Mouse (Mus musculus): Measurements from ENCODE around the gene Six2. TPM values are rescaled to one million over a fixed set of nuclear protein-coding genes. Genes with fewer than 3 reads are reported as not detected.

Six2 gene
- polyA plus RNA-seq, 1 experiment from 2014 or later = 8.9 TPM

DNA sequence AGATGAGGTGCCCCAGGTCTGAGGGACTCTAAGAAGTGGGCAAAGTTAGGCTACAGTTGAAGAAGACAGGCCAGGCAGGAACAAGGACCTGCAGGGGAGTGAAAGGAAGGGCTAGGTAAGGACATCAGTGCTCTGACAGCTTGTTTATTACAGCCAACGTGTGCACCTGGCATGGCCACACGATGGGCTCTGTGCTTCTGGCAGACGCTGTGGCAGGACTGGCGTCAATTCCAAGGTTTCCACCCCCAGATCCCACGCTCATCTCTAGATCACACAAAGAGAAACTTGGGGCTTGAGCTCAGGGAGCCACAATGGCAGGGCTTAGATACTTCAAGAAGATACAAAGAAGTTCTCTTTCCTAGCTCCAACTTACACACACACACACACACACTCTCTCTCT is 26.6 kb downstream of the Six2 start:
- no peak for ATAC-seq (ENCODE audit: insufficient number of reproducible peaks, insufficient read depth, low FRiP score, low read depth)
- Histone ChIP-seq H3K4me1 (ENCODE audit: control insufficient read depth, insufficient read depth, low read length) (no peaks in the 10 kb centered on the region), H3K9ac (replicated peaks; ENCODE audit: low read depth, low read length) (no peak overlapping the region), H3K27me3 (ENCODE audit: control insufficient read depth, insufficient read depth, low read length) (no peaks in the 10 kb centered on the region), H3K36me3 (ENCODE audit: control insufficient read depth, insufficient read depth, low read length) (no peaks in the 10 kb centered on the region), H3K27ac (ENCODE audit: low read length) (no peak overlapping the region), H3K4me3 (ENCODE audit: low read depth, low read length) (no peak overlapping the region), H3K4me2 (replicated peaks; ENCODE audit: low read depth, low read length) (no peak overlapping the region), H3K9me3 (ENCODE audit: control insufficient read depth, low read depth, low read length) (no peaks in the 10 kb centered on the region)
- 56% methylated on average over 5 of the region's 5 CpGs for WGBS

GRCm38 (mm10) chr17:85660016-85660415 is 28.1 kb downstream of the Six2 start:
- H3K27me3 ChIP-seq (ENCODE audit: control insufficient read depth, insufficient read depth, low read length) = no peaks in the 10 kb centered on the region
- H3K4me3 ChIP-seq (ENCODE audit: low read depth, low read length) = no peak overlapping the region
- no peaks in the 10 kb centered on the region for H3K4me1 ChIP-seq (ENCODE audit: control insufficient read depth, insufficient read depth, low read length)
- H3K9ac ChIP-seq (replicated peaks; ENCODE audit: low read depth, low read length) = no peak overlapping the region
- 93% methylated on average over 1 of the region's 1 CpGs for WGBS
- H3K4me2 ChIP-seq (replicated peaks; ENCODE audit: low read depth, low read length) = no peak overlapping the region
- no peaks in the 10 kb centered on the region for H3K36me3 ChIP-seq (ENCODE audit: control insufficient read depth, insufficient read depth, low read length)
- ATAC-seq (ENCODE audit: insufficient number of reproducible peaks, insufficient read depth, low FRiP score, low read depth) = no peak
- H3K9me3 ChIP-seq (ENCODE audit: control insufficient read depth, low read depth, low read length) = no peaks in the 10 kb centered on the region
- no peak overlapping the region for H3K27ac ChIP-seq (ENCODE audit: low read length)

- 4% methylated on average over 36 of the region's 36 CpGs for WGBS
- H3K27me3 ChIP-seq (ENCODE audit: control insufficient read depth, insufficient read depth, low read length) = 0 out of 2 replicates have a peak, but pooled peaks cover 5% of the 10 kb centered on the region
- peak; percentile 53; the same call in 1 of the 2 replicates for ATAC-seq (ENCODE audit: insufficient number of reproducible peaks, insufficient read depth, low FRiP score, low read depth)
- no peaks in the 10 kb centered on the region for H3K9me3 ChIP-seq (ENCODE audit: control insufficient read depth, low read depth, low read length)
- peak overlapping the region; percentile 25; the same call in 1 of the 2 replicates for H3K4me3 ChIP-seq (ENCODE audit: low read depth, low read length)
- no peak overlapping the region for H3K27ac ChIP-seq (ENCODE audit: low read length)
- peak overlapping the region; percentile 63 for H3K4me2 ChIP-seq (replicated peaks; ENCODE audit: low read depth, low read length)
- H3K9ac ChIP-seq (replicated peaks; ENCODE audit: low read depth, low read length) = no peak overlapping the region
- no peaks in the 10 kb centered on the region for H3K36me3 ChIP-seq (ENCODE audit: control insufficient read depth, insufficient read depth, low read length)
- no peaks in the 10 kb centered on the region for H3K4me1 ChIP-seq (ENCODE audit: control insufficient read depth, insufficient read depth, low read length)
Observed at GRCm38 (mm10) chr17:85645718-85646665, 42.1 kb downstream of the Six2 start.

DNA sequence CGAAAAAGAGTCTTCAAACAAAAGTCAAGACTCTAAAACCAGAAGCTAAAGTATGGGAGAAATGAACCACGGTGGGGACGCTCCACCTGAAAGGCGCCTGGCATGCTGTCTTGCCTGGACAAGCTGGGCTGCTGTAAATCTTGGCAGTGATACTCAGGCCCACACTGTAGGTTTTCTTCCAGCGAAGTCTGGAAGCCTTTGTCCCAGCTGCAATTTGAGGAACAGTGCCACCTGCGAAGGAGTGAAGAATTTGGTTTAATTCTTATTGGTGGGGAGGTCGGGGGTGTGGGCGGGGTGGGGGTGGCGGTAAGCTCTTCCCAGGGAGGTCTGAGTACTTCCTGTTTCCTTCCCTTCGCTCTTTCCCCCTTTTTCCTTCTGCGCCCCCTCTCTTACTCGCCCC is 42.8 kb downstream of the Six2 start:
- Histone ChIP-seq H3K4me1 (ENCODE audit: control insufficient read depth, insufficient read depth, low read length) (no peaks in the 10 kb centered on the region), H3K9ac (replicated peaks; ENCODE audit: low read depth, low read length) (no peak overlapping the region), H3K4me2 (replicated peaks; ENCODE audit: low read depth, low read length) (peak overlapping the region; percentile 63), H3K27ac (ENCODE audit: low read length) (no peak overlapping the region), H3K4me3 (ENCODE audit: low read depth, low read length) (peak overlapping the region; percentile 25; the same call in 1 of the 2 replicates), H3K9me3 (ENCODE audit: control insufficient read depth, low read depth, low read length) (no peaks in the 10 kb centered on the region), H3K36me3 (ENCODE audit: control insufficient read depth, insufficient read depth, low read length) (no peaks in the 10 kb centered on the region), H3K27me3 (ENCODE audit: control insufficient read depth, insufficient read depth, low read length) (0 out of 2 replicates have a peak, but pooled peaks cover 5% of the 10 kb centered on the region)
- 14% methylated on average over 9 of the region's 12 CpGs for WGBS
- no peak for ATAC-seq (ENCODE audit: insufficient number of reproducible peaks, insufficient read depth, low FRiP score, low read depth)

GRCm38 (mm10) chr17:85637876-85638275 is 50.2 kb downstream of the Six2 start:
- H3K9ac ChIP-seq (replicated peaks; ENCODE audit: low read depth, low read length) = no peak overlapping the region
- no peak overlapping the region for H3K4me2 ChIP-seq (replicated peaks; ENCODE audit: low read depth, low read length)
- no peak overlapping the region for H3K4me3 ChIP-seq (ENCODE audit: low read depth, low read length)
- no peaks in the 10 kb centered on the region for H3K4me1 ChIP-seq (ENCODE audit: control insufficient read depth, insufficient read depth, low read length)
- 51% methylated on average over 5 of the region's 6 CpGs for WGBS
- ATAC-seq (ENCODE audit: insufficient number of reproducible peaks, insufficient read depth, low FRiP score, low read depth) = no peak
- H3K9me3 ChIP-seq (ENCODE audit: control insufficient read depth, low read depth, low read length) = no peaks in the 10 kb centered on the region
- H3K36me3 ChIP-seq (ENCODE audit: control insufficient read depth, insufficient read depth, low read length) = no peaks in the 10 kb centered on the region
- H3K27ac ChIP-seq (ENCODE audit: low read length) = no peak overlapping the region
- peaks cover 5% of the 10 kb centered on the region; the same call in 1 of the 2 replicates for H3K27me3 ChIP-seq (ENCODE audit: control insufficient read depth, insufficient read depth, low read length)

Other genes starting within 250 kb of the Six2 start
- gene Six3, start 74.7 kb downstream of the Six2 start, polyA plus RNA-seq (2014; fragmentation: Nextera tagmentation; extraction: Ambion mirVana) = not detected in 2 replicates